Mouse (Mus musculus) monocyte, adult 5-6 weeks (primary cell): ENCODE results near the gene Rab8a. TPM values are rescaled to one million over a fixed set of nuclear protein-coding genes. Genes with fewer than 3 reads are reported as not detected.

Experiments used
- ATAC-seq: fragments of 153-309, 156-312 bp; replicated peaks from 2 replicates; pipeline ENCODE4 v1.8.0; 2017; ENCODE audit warnings: mild to moderate bottlenecking; ENCODE audit not compliant: low TSS enrichment, insufficient number of reproducible peaks, severe bottlenecking, poor library complexity, low FRiP score
- total RNA-seq: library from RNA; stranded (forward); fragments of 200-1000, 200-491, 200-594 nt; gene quantifications from 3 replicates; pipeline ENCODE4 v1.2.3, GENCODE M21; 2017

Rab8a gene
- total RNA-seq, 1 experiment from 2014 or later: 739 TPM

DNA sequence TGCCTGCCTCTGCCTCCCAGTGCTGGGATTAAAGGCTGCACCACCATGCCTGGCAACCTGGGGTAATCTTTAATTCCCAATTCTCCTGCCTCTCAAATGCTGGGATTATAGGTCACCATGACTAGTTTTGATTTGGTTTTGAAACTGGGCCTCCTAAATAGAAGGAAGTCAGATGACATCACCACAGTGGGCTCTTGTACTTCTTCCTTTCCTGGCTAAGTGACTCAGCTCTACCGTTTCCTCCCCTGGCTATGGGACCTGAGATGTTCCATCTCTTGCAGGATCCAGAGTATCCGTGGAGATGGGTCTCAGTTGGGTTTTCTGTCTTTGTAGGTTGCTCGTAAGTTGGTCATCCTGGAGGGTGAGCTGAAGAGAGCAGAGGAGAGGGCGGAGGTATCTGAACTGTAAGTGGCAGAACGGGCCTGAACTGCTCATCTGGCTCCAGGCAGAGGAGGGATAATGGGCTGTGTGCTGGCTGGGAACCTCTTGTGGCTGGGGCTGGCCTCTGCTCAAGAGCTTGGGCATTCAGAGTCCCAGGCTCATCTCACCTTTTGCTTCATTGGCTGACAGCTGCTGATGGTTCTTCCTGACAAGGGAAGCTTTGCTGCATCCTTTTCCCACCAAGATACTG, 16.5 kb upstream of the Rab8a start:
- peak; percentile 80 for ATAC-seq

- no peak for ATAC-seq
Measured at GRCm38 (mm10) chr8:72145511-72145910, 15.5 kb upstream of the Rab8a start.

GRCm38 (mm10) chr8:72146056-72146455, 14.9 kb upstream of the Rab8a start:
- no peak for ATAC-seq

- no peak for ATAC-seq
Measured at GRCm38 (mm10) chr8:72146556-72146955, 14.4 kb upstream of the Rab8a start.

- no peak for ATAC-seq
Measured at GRCm38 (mm10) chr8:72147266-72147665, 13.7 kb upstream of the Rab8a start.

DNA sequence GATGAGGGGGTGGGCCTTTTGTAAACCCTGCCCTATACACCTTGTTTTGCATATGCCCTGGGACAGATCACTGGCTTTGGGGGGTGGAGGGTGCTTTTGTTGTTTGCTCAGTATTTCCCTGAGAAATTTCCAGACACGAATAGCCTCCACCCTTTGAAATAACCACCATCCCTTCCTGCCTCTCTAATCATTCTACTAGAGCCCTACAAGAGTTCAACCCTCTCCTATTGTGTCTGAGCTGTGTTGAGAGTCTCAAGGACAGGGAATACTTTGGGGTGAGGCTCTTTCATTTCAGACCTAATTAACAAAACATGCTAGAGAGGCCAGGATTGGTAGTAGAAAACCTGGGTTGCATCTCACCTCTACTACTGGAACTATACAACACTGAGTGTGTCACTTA, 11.9 kb upstream of the Rab8a start:
- ATAC-seq: no peak

DNA sequence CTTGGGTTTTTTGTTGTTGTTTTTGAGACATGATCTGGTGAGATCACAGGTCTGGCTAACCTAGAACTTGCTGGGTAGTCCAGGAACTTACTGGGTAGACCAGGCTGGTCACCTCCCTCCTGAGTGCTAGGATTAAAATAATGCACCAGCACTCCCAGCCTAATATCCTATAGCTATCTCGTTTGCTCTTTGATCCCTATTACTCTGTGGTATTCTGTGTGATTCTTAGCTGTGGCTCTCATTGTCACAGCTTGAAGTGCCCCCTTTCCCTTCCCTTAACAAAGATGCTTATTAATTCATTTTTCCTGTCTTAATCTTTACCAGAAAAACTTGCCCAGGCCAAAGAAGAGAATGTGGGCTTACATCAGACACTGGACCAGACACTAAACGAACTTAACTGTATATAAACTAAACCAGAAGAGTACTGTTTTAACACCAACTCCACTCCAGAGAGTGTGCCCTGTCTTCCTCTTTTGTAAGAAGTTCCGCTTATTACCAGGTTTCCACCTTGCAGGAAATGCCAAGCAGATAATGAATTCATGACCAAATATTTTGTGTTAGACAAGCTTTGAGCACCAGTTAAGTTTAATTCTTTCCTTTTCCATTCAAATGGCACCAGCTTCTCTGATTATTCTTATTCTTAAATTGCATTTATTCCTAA, 9.5 kb upstream of the Rab8a start:
- ATAC-seq: peak; percentile 66

- ATAC-seq: no peak
Measured at GRCm38 (mm10) chr8:72153382-72153781, 7.6 kb upstream of the Rab8a start.

DNA sequence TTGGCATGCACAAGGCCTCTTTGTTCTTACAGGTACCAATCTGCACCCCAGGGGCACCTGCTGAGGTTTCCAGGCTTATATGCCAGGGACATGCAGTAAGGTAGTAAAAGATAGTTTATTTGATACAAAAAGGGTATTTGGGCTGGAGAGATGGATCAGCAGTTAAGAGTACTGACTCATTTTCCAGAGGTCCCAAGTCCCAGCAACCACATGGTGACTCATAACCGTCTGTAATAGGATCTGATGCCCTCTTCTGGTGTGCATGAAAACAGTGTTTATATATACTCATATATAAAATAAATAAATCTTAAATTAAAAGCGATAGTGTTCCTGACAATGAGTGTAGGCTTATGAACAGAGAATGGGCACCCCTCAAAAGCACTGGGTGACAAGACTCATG, 2.9 kb upstream of the Rab8a start:
- no peak for ATAC-seq

DNA sequence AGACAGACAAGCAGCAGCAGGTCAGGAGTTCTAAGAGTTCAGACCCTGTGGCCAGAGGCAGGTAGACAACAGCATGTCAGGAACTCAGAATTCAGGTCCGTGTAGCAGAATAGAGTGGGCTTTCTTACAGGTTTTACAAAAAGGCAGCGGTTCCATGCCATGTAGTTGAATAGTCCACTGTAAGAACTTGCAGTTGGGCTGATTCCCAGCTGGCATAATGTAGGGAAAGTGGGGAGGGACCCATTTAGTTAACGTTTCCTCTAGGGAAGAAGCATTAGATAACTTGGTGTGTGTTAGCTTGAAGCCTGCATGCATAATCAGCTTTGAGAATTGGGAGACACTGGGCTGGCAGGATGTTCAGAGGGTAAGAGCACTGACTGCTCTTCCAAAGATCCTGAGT, 2.3 kb upstream of the Rab8a start:
- no peak for ATAC-seq

DNA sequence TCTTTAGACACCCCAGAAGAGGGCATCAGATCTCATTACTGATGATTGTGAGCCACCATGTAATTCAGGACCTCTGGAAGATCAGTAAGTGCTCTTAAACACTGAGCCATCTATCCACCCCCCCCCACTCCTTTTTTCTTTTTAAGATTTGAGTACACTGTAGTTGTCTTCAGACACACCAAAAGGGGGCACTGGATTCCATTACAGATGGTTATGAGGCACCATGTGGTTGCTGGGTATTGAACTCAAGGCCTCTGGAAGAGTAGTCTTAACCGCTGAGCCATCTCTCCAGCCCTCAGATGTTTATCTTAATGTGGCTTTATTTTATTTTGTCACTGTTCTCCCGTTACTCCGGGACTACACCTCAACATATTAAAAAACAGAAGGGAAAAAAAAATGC, 993 bp upstream of the Rab8a start:
- ATAC-seq: no peak

GRCm38 (mm10) chr8:72162821-72163220, 1.8 kb downstream of the Rab8a start:
- no peak for ATAC-seq

DNA sequence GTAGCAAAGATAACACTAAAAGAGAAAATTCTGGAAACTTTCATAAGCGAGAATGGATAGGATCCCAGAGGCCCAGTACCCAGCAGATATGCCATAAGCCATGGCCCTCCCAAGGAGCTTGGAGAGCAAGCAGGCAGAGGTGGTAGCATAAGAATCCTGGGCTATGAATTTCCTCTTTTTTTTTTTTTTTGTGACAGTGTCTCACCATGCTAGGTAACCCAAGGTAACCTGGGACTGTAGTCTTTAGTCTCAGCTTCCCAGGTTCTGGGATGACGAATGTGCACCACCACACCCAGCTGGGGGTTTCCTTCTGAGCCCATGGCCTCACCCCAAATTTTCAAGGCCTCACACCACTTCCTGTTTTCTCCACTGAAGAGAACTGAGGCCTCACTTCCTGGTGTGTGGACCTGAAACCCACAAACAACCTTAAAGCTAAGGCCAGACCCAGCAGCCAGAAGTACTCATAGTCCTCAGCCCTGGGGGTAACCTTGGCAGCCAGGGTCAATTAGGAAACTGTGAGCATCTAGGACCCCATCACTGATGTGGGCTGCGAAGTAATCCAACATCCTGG, 8.2 kb downstream of the Rab8a start:
- ATAC-seq: peak; percentile 92

DNA sequence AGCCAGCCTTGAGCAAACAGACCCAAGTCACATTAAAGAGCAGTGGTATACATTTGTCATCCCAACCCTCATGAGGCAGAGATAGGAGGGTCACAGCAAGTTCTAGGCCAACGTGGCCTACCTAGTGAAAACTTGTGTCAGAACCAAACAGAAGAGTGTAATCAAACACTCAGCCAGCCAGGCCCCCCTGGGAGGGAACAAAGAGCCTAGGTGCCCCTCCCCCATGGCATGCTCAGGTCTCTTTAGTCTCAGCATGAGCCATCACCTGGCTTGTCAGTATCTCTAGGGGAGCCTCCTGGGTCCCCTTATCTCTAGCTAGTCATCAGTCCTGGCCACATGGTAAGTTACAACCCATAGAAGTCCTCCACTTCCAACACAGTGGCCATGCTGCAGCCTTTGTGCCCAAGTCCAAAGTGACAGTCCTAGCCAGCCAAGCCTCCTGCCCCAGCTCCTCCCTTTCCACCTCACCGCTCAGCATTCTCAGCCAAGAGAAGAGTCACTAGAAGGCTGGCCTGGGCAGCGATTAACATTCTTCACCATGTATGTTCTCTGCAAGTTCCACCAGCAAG, 8.8 kb downstream of the Rab8a start:
- no peak for ATAC-seq

DNA sequence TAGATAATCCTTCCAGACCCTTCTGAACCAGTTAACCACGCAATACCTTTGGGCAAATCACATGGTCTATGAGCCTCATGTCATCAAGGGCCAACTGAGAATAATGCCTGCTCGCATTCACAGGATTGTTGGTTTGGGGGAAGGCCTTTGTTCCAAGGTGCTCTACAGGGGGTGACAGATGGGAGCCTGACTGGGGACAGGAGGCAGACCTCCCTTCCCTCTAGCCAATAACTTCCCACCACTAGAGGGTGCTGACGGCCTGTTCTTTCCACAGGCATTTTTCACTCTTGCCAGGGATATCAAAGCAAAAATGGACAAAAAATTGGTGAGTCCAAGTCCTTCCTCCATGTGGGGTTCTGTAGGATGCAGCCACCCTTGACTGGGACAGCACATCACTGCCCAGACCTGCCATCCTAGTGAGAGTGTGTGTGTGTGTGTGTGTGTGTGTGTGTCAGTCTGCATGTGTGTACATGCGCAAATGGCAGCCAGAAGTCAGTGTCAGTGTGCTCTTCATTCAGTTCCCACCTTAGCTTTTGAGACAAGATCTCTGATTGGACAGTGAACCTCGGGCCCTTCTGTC, 16.4 kb downstream of the Rab8a start:
- ATAC-seq: peak; percentile 76

GRCm38 (mm10) chr8:72183554-72184202, 22.7 kb downstream of the Rab8a start:
- peak; percentile 73 for ATAC-seq

- ATAC-seq: no peak
Measured at GRCm38 (mm10) chr8:72187793-72188331, 26.9 kb downstream of the Rab8a start.

DNA sequence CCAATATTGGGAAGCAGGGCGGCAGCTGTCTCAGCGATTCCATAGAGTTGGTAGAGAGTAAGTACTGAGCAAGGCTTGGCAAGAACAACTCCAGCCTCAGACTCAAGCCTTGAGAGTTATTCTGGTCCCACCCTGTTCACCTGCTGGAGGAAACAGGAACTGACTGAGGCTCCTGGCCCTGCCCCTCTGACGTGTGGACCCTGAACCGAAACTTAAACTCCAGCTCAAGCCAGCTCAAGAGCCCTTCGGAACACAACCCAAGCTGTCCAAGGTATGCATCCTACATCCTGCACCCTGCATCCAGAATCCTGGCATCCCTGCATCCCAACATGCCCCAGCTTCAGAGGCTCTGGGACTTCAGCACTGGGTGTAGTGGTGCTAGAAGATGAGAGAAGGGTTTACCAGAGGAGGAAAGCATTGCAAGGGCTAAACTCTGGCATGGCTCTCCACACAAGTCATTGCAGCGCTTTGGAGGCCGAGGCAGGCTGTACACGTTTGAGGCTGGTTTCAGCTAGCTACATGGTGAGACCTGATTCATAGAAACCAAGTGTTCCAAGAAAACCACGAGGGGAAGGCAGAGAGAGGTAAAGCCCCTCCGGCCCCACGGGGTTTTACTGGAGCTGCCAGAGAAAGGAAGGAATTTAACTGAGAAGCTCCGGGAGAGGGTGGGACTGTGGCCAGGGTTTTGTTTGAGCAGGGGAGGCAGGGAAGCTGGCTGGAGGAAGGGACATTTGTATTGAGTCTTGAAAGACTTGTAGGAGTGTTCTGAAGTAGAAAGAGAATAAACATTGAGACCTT, 28.6 kb downstream of the Rab8a start, which contains the start of gene Hsh2d:
Gene Hsh2d, plus strand, starts transcription at position 222 of the 798 bp plus-strand sequence.
- peak; percentile 91 for ATAC-seq
